Mouse (Mus musculus): ENCODE measurements around the gene Pou6f2.

DNA sequence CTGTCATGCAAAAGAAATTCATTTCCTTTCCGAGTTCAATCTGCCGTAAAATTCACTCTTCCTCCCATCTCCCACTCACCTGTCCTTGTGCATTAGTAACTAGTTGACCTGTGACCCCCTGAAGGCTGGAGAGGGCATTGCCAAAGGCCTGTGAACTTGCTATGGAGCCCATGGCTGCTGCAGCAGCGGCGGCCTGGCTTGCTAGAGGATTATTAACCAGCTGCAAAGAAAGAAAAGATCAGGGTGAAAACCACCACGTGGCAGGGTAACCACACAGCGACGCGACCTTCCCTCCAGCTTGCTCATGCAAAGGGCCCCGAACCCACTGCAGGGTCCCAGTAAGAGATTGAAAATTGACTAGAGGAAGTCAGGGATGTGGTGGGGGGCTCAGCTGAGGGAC, 225.2 kb downstream of the Pou6f2 start:
- TF ChIP-seq CTCF (IDR thresholded peaks at IDR 0.05; ENCODE audit: control insufficient read depth, insufficient read depth, low read length) (no peak), POLR2A (IDR thresholded peaks at IDR 0.05; ENCODE audit: borderline replicate concordance, control insufficient read depth, low read depth, low read length) (no peak)

Measured in bone marrow, adult 2 months (tissue).